Mouse (Mus musculus): ENCODE measurements around the gene Gm6904. TPM values are rescaled to one million over a fixed set of nuclear protein-coding genes. Genes with fewer than 3 reads are reported as not detected.
"Not testable (repeated sequence)": the region's sequence is repeated elsewhere in the genome, so short reads cannot be mapped to it uniquely, and the experiment has no call there.

The Gm6904 gene
- not detected in 2 replicates for polyA plus RNA-seq (2016; fragmentation: Nextera tagmentation; extraction: Ambion mirVana)

- WGBS: 75% methylated on average over 3 of the region's 3 CpGs
- Histone ChIP-seq H3K4me2 (no peak within 1 kb of the TSS), H3K4me1 (no peaks in the 10 kb centered on the region), H3K4me3 (replicated peaks) (no peak within 1 kb of the TSS), H3K27ac (no peak within 1 kb of the TSS), H3K9ac (no peak within 1 kb of the TSS), H3K27me3 (no peaks in the 10 kb centered on the region), H3K36me3 (replicated peaks) (no peaks in the 10 kb centered on the region), H3K9me3 (no peaks in the 10 kb centered on the region)
- no peak for ATAC-seq (ENCODE audit: low FRiP score)
These were observed at the start of gene Gm6904 for GRCm38 (mm10) chr14:59260056-59260455. Gene Gm6904 (minus strand): TSS chr14:59260216.

GRCm38 (mm10) chr14:59297391-59297790 is 37.4 kb upstream of the Gm6904 start, which contains the start of gene Phf11a:
Gene Phf11a (minus strand): TSS chr14:59297522.
- not testable (repeated sequence) for ATAC-seq (ENCODE audit: low FRiP score); H3K9me3 ChIP-seq; H3K27me3 ChIP-seq; H3K4me1 ChIP-seq; H3K27ac ChIP-seq; H3K9ac ChIP-seq; H3K4me3 ChIP-seq (replicated peaks); H3K4me2 ChIP-seq; H3K36me3 ChIP-seq (replicated peaks)
- 73% methylated on average over 1 of the region's 1 CpGs for WGBS

- H3K9me3 ChIP-seq; H3K27me3 ChIP-seq; H3K36me3 ChIP-seq (replicated peaks); ATAC-seq (ENCODE audit: low FRiP score); H3K27ac ChIP-seq; H3K4me2 ChIP-seq; H3K4me3 ChIP-seq (replicated peaks); H3K9ac ChIP-seq; H3K4me1 ChIP-seq: not testable (repeated sequence)
These were observed 31.8 kb upstream of the Gm6904 start for GRCm38 (mm10) chr14:59291769-59292168.

- not testable (repeated sequence) for H3K27me3 ChIP-seq; H3K4me1 ChIP-seq; H3K9me3 ChIP-seq; H3K4me2 ChIP-seq; H3K27ac ChIP-seq; ATAC-seq (ENCODE audit: low FRiP score); H3K4me3 ChIP-seq (replicated peaks); H3K9ac ChIP-seq; H3K36me3 ChIP-seq (replicated peaks)
- 93% methylated on average over 4 of the region's 4 CpGs for WGBS
These were observed 14.9 kb upstream of the Gm6904 start for GRCm38 (mm10) chr14:59274961-59275360.

GRCm38 (mm10) chr14:59255861-59256260 is 4.2 kb downstream of the Gm6904 start:
- H3K36me3 ChIP-seq (replicated peaks); H3K4me1 ChIP-seq; H3K27ac ChIP-seq; H3K27me3 ChIP-seq; ATAC-seq (ENCODE audit: low FRiP score); H3K9me3 ChIP-seq; H3K9ac ChIP-seq; H3K4me3 ChIP-seq (replicated peaks); H3K4me2 ChIP-seq: not testable (repeated sequence)
- 92% methylated on average over 1 of the region's 1 CpGs for WGBS

- not testable (repeated sequence) for H3K9me3 ChIP-seq; H3K27me3 ChIP-seq; H3K4me2 ChIP-seq; H3K9ac ChIP-seq; H3K27ac ChIP-seq; H3K4me1 ChIP-seq; ATAC-seq (ENCODE audit: low FRiP score); H3K36me3 ChIP-seq (replicated peaks); H3K4me3 ChIP-seq (replicated peaks)
- WGBS: 76% methylated on average over 5 of the region's 5 CpGs
These were observed 9.7 kb downstream of the Gm6904 start for GRCm38 (mm10) chr14:59250350-59250749.

- Histone ChIP-seq H3K9me3 (0 out of 2 replicates have a peak, but pooled peaks cover 1% of the 10 kb centered on the region), H3K9ac (no peak overlapping the region), H3K36me3 (replicated peaks) (peaks cover 95% of the 10 kb centered on the region), H3K27me3 (no peaks in the 10 kb centered on the region), H3K4me3 (replicated peaks) (no peak overlapping the region), H3K4me1 (no peaks in the 10 kb centered on the region), H3K27ac (no peak overlapping the region), H3K4me2 (no peak overlapping the region)
- ATAC-seq (ENCODE audit: low FRiP score): no peak
- 91% methylated on average over 9 of the region's 9 CpGs for WGBS
These were observed 26.4 kb downstream of the Gm6904 start for GRCm38 (mm10) chr14:59233635-59234034.

- H3K27ac ChIP-seq: no peak overlapping the region
- WGBS: 79% methylated on average over 5 of the region's 5 CpGs
- no peak overlapping the region for H3K4me2 ChIP-seq
- H3K4me1 ChIP-seq: no peaks in the 10 kb centered on the region
- no peaks in the 10 kb centered on the region for H3K9me3 ChIP-seq
- peaks cover 93% of the 10 kb centered on the region for H3K36me3 ChIP-seq (replicated peaks)
- no peaks in the 10 kb centered on the region for H3K27me3 ChIP-seq
- no peak overlapping the region for H3K4me3 ChIP-seq (replicated peaks)
- ATAC-seq (ENCODE audit: low FRiP score): no peak
- H3K9ac ChIP-seq: no peak overlapping the region
These were observed 28.0 kb downstream of the Gm6904 start for GRCm38 (mm10) chr14:59232003-59232402.

- no peak overlapping the region for H3K9ac ChIP-seq
- 91% methylated on average over 21 of the region's 21 CpGs for WGBS
- H3K4me3 ChIP-seq (replicated peaks): no peak overlapping the region
- no peaks in the 10 kb centered on the region for H3K9me3 ChIP-seq
- H3K27ac ChIP-seq: no peak overlapping the region
- H3K27me3 ChIP-seq: no peaks in the 10 kb centered on the region
- ATAC-seq (ENCODE audit: low FRiP score): no peak
- peaks cover 93% of the 10 kb centered on the region for H3K36me3 ChIP-seq (replicated peaks)
- H3K4me1 ChIP-seq: no peaks in the 10 kb centered on the region
- H3K4me2 ChIP-seq: no peak overlapping the region
These were observed 29.6 kb downstream of the Gm6904 start for GRCm38 (mm10) chr14:59230331-59230966.

GRCm38 (mm10) chr14:59229822-59230221 is 30.2 kb downstream of the Gm6904 start:
- Histone ChIP-seq H3K36me3 (replicated peaks) (peaks cover 92% of the 10 kb centered on the region), H3K27me3 (no peaks in the 10 kb centered on the region), H3K4me1 (no peaks in the 10 kb centered on the region), H3K4me3 (replicated peaks) (no peak overlapping the region), H3K27ac (no peak overlapping the region), H3K9me3 (no peaks in the 10 kb centered on the region), H3K9ac (no peak overlapping the region), H3K4me2 (no peak overlapping the region)
- WGBS: 93% methylated on average over 3 of the region's 3 CpGs
- ATAC-seq (ENCODE audit: low FRiP score): no peak

GRCm38 (mm10) chr14:59226240-59226639 is 33.8 kb downstream of the Gm6904 start:
- Histone ChIP-seq H3K9me3 (no peaks in the 10 kb centered on the region), H3K36me3 (replicated peaks) (peaks cover 92% of the 10 kb centered on the region), H3K27ac (no peak overlapping the region), H3K4me2 (no peak overlapping the region), H3K4me1 (no peaks in the 10 kb centered on the region), H3K4me3 (replicated peaks) (no peak overlapping the region), H3K27me3 (no peaks in the 10 kb centered on the region), H3K9ac (no peak overlapping the region)
- 97% methylated on average over 11 of the region's 11 CpGs for WGBS
- ATAC-seq (ENCODE audit: low FRiP score): no peak

- no peak overlapping the region for H3K4me2 ChIP-seq
- WGBS: 92% methylated on average over 3 of the region's 3 CpGs
- no peaks in the 10 kb centered on the region for H3K27me3 ChIP-seq
- H3K36me3 ChIP-seq (replicated peaks): peaks cover 82% of the 10 kb centered on the region
- no peak overlapping the region for H3K9ac ChIP-seq
- H3K27ac ChIP-seq: no peak overlapping the region
- H3K4me3 ChIP-seq (replicated peaks): no peak overlapping the region
- no peak for ATAC-seq (ENCODE audit: low FRiP score)
- H3K9me3 ChIP-seq: no peaks in the 10 kb centered on the region
- no peaks in the 10 kb centered on the region for H3K4me1 ChIP-seq
These were observed 40.8 kb downstream of the Gm6904 start for GRCm38 (mm10) chr14:59219241-59219640.

GRCm38 (mm10) chr14:59209816-59210215 is 50.2 kb downstream of the Gm6904 start:
- H3K4me1 ChIP-seq: peaks cover 26% of the 10 kb centered on the region
- H3K36me3 ChIP-seq (replicated peaks): peaks cover 33% of the 10 kb centered on the region
- WGBS: 94% methylated on average over 2 of the region's 2 CpGs
- no peak for ATAC-seq (ENCODE audit: low FRiP score)
- no peak overlapping the region for H3K4me2 ChIP-seq
- H3K9me3 ChIP-seq: no peaks in the 10 kb centered on the region
- H3K9ac ChIP-seq: no peak overlapping the region
- H3K27ac ChIP-seq: no peak overlapping the region
- no peak overlapping the region for H3K4me3 ChIP-seq (replicated peaks)
- H3K27me3 ChIP-seq: no peaks in the 10 kb centered on the region

Data from forebrain, embryonic 12.5 days (tissue).